Mouse (Mus musculus) forebrain, postnatal 0 days (tissue): ENCODE results near the gene Prdx1. TPM values are rescaled to one million over a fixed set of nuclear protein-coding genes. Genes with fewer than 3 reads are reported as not detected.
"Not testable (repeated sequence)": the region's sequence is repeated elsewhere in the genome, so short reads cannot be mapped to it uniquely, and the experiment has no call there.

Source experiments
- ATAC-seq: fragments of 200-750 bp; cut with Nextera tagmentation; 2 replicates; pipeline ENCODE4 v1.8.0; 2017; ENCODE audit warnings: mild to moderate bottlenecking, moderate library complexity
- DNase-seq: peaks from one replicate; pipeline ENCODE4 v3.0.0-alpha.2; 2015
- H3K27ac ChIP-seq: fragments of 300-500 bp; sonication (generic); 2 replicates; pipeline ENCODE4 v1.5.1; 2014; ENCODE audit warnings: low read depth, mild to moderate bottlenecking, antibody characterized with exemption, low read length, moderate library complexity, mixed read lengths
- H3K27me3 ChIP-seq: fragments of 300-500 bp; sonication (generic); 2 replicates; pipeline ENCODE4 v1.6.1; 2014; ENCODE audit warnings: mild to moderate bottlenecking, low read length, mixed read lengths; ENCODE audit not compliant: insufficient read depth
- H3K36me3 ChIP-seq: fragments of 300-500 bp; sonication (generic); 2 replicates; pipeline ENCODE4 v1.6.1; 2014; ENCODE audit warnings: mild to moderate bottlenecking, moderate library complexity; ENCODE audit not compliant: insufficient read depth
- H3K4me1 ChIP-seq: fragments of 300-500 bp; sonication (generic); 2 replicates; pipeline ENCODE4 v1.6.1; 2014; ENCODE audit warnings: antibody characterized with exemption; ENCODE audit not compliant: insufficient read depth
- H3K4me2 ChIP-seq: fragments of 300-500 bp; sonication (generic); 2 replicates; pipeline ENCODE4 v1.6.1; 2014; ENCODE audit warnings: low read depth, mild to moderate bottlenecking, moderate library complexity
- H3K4me3 ChIP-seq: fragments of 300-500 bp; sonication (generic); 2 replicates; pipeline ENCODE4 v1.5.1; 2014; ENCODE audit warnings: low read depth, low read length, mixed read lengths
- H3K9ac ChIP-seq: fragments of 300-500 bp; sonication (generic); 2 replicates; pipeline ENCODE4 v1.6.1; 2014; ENCODE audit warnings: mild to moderate bottlenecking
- H3K9me3 ChIP-seq: fragments of 300-500 bp; sonication (generic); 2 replicates; pipeline ENCODE4 v1.6.1; 2016; ENCODE audit warnings: low read length
- CTCF ChIP-seq: sonication (generic); IDR thresholded peaks from 2 replicates; pipeline ENCODE4 v1.5.1; 2016; ENCODE audit warnings: antibody characterized with exemption, control low read depth, low read depth
- WGBS: fragments of 180-500 bp; shearing (Covaris S2); extraction: QIAGEN DNeasy Blood & Tissue Kit; methylation state at CpG from one replicate; pipeline ENCODE4 v1.1.7; 2014; 5-methylcytosine and 5-hydroxymethylcytosine counted together
- polyA plus RNA-seq: library from polyadenylated mRNA; unstranded; fragments of >200 nt; fragmentation: Nextera tagmentation; extraction: Ambion mirVana; gene quantifications from 2 replicates; pipeline ENCODE4 v1.2.1, GENCODE M21; 2015
- total RNA-seq: library from RNA; depleted of rRNA; stranded (reverse); fragments of >200 nt; gene quantifications from 2 replicates; pipeline ENCODE4 v1.2.3, GENCODE M21; 2014

Prdx1 gene
- total and polyA plus RNA-seq, 2 experiments from 2014 or later = 204 to 593 TPM

DNA sequence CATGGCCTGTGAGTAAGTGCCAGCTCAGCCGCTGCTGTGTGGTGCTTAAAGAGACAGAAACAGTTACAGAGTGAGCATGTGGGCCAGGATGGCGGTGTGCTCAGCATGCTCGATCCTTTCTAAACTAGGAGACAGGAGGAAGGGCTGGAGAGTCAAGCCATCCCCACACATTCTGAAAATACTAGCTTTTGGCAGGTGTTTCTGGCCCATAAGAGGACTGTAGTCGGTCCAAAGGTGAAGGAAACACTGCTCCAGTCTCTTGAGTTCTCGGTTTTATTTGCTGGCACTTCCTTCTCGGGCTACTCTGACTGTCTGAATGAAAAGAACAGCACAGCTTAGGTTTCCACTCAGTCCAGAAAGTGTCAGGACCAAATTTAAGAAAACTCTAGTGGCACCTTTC, 24.5 kb upstream of the Prdx1 start:
- H3K27ac ChIP-seq = no peak overlapping the region
- TF ChIP-seq CTCF = no peak
- 75% methylated on average over 6 of the region's 6 CpGs for WGBS
- DNase-seq (no peak), ATAC-seq (no peak)
- H3K9me3 ChIP-seq = no peaks in the 10 kb centered on the region
- H3K36me3 ChIP-seq = no peaks in the 10 kb centered on the region
- H3K4me2 ChIP-seq = no peak overlapping the region
- H3K4me3 ChIP-seq = no peak overlapping the region
- no peak overlapping the region for H3K9ac ChIP-seq
- no peaks in the 10 kb centered on the region for H3K4me1 ChIP-seq
- H3K27me3 ChIP-seq = no peaks in the 10 kb centered on the region

DNA sequence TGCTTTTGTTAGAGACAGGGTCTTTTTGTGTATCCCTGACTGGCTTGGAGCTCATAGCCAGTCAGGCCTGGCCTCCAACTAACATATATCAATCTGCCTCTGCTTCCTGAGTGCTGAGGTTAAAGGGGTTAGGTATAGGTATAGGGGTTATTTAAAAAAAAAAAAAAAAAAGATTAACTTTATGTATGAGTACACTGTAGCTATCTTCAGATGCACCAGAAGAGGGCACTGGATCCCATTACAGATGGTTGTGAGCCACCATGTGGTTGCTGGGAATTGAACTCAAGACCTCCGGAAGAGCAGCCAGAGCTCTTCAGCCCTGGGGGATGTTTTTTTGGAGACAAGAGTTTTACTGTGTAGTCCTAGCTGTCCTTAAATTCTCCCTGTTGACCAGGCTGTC, 23.3 kb upstream of the Prdx1 start:
- Histone ChIP-seq H3K4me2 (no peak overlapping the region), H3K4me3 (no peak overlapping the region), H3K4me1 (no peaks in the 10 kb centered on the region), H3K27me3 (no peaks in the 10 kb centered on the region), H3K9me3 (no peaks in the 10 kb centered on the region), H3K36me3 (no peaks in the 10 kb centered on the region), H3K9ac (no peak overlapping the region), H3K27ac (no peak overlapping the region)
- 87% methylated on average over 1 of the region's 1 CpGs for WGBS
- DNase-seq = no peak
- TF ChIP-seq CTCF = no peak
- ATAC-seq = no peak

DNA sequence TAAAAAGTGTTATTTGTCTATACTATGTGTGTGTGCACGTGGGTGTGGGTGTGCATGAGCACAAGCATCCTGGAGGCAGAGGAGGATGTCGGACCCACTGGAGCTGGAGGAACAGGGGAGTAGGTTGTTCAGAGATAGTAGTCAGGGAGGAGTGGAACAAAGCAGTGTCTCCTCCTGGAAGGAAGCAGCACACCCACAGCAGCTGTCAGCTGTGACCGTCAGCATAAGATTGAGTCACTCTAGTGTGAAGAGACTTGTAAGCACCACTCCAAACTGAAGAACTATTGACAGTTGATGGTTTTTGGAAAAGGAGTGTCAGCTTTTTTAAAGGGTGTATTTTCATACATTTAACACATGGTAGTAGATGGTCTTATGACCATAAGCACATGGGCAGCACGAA, 18.7 kb upstream of the Prdx1 start:
- H3K27me3 ChIP-seq = no peaks in the 10 kb centered on the region
- H3K36me3 ChIP-seq = no peaks in the 10 kb centered on the region
- H3K4me3 ChIP-seq = no peak overlapping the region
- no peak overlapping the region for H3K9ac ChIP-seq
- DNase-seq (no peak), ATAC-seq (no peak)
- no peaks in the 10 kb centered on the region for H3K9me3 ChIP-seq
- no peak for TF ChIP-seq CTCF
- H3K4me2 ChIP-seq = no peak overlapping the region
- no peaks in the 10 kb centered on the region for H3K4me1 ChIP-seq
- 61% methylated on average over 4 of the region's 4 CpGs for WGBS
- H3K27ac ChIP-seq = no peak overlapping the region

GRCm38 (mm10) chr4:116668145-116668544, 17.2 kb upstream of the Prdx1 start:
- Histone ChIP-seq H3K9me3 (no peaks in the 10 kb centered on the region), H3K27me3 (no peaks in the 10 kb centered on the region), H3K9ac (no peak overlapping the region), H3K36me3 (no peaks in the 10 kb centered on the region), H3K4me1 (no peaks in the 10 kb centered on the region), H3K27ac (no peak overlapping the region), H3K4me3 (no peak overlapping the region), H3K4me2 (no peak overlapping the region)
- ATAC-seq = no peak
- TF ChIP-seq CTCF = no peak
- 67% methylated on average over 3 of the region's 3 CpGs for WGBS
- no peak for DNase-seq

GRCm38 (mm10) chr4:116669291-116669690, 16.1 kb upstream of the Prdx1 start:
- Histone ChIP-seq H3K27ac (no peak overlapping the region), H3K4me2 (no peak overlapping the region), H3K27me3 (no peaks in the 10 kb centered on the region), H3K9me3 (no peaks in the 10 kb centered on the region), H3K4me1 (no peaks in the 10 kb centered on the region), H3K36me3 (no peaks in the 10 kb centered on the region), H3K9ac (no peak overlapping the region), H3K4me3 (no peak overlapping the region)
- TF ChIP-seq CTCF = peak; percentile 39; the same call in 1 of the 2 replicates
- DNase-seq (no peak), ATAC-seq (no peak)
- 54% methylated on average over 2 of the region's 2 CpGs for WGBS

- H3K27me3 ChIP-seq = no peaks in the 10 kb centered on the region
- no peaks in the 10 kb centered on the region for H3K36me3 ChIP-seq
- H3K4me2 ChIP-seq = no peak overlapping the region
- H3K9ac ChIP-seq = no peak overlapping the region
- H3K4me1 ChIP-seq = no peaks in the 10 kb centered on the region
- ATAC-seq (no peak), DNase-seq (no peak)
- H3K27ac ChIP-seq = no peak overlapping the region
- H3K9me3 ChIP-seq = no peaks in the 10 kb centered on the region
- no peak for TF ChIP-seq CTCF
- no peak overlapping the region for H3K4me3 ChIP-seq
- 80% methylated on average over 2 of the region's 2 CpGs for WGBS
Measured at GRCm38 (mm10) chr4:116672785-116673184, 12.6 kb upstream of the Prdx1 start.

GRCm38 (mm10) chr4:116674761-116675160, 10.6 kb upstream of the Prdx1 start:
- H3K4me1 ChIP-seq, H3K36me3 ChIP-seq, H3K4me2 ChIP-seq, H3K4me3 ChIP-seq, H3K9ac ChIP-seq, H3K27ac ChIP-seq, ATAC-seq, DNase-seq, H3K9me3 ChIP-seq, H3K27me3 ChIP-seq: not testable (repeated sequence)
- WGBS = 92% methylated on average over 6 of the region's 6 CpGs

DNA sequence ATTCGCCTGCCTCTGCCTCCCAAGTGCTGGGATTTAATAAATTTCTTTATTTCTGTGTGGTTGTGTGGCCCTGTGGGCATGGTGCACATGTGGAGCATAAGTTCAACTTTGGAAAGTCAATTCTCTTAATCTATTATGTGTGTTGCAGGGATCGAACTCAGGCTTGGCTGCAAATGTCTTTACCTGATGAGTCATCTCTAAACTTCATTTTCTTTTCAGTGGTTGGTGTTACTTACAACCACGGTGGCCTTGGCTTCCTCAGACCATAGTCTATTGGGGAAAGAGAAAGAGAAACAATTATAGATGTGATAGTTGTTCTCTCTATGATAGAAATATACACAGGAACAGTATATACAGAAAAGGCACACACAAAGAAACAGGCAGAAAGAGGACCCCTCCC, 9.3 kb upstream of the Prdx1 start:
- H3K27ac ChIP-seq = no peak overlapping the region
- H3K27me3 ChIP-seq = no peaks in the 10 kb centered on the region
- H3K36me3 ChIP-seq = no peaks in the 10 kb centered on the region
- H3K4me1 ChIP-seq = no peaks in the 10 kb centered on the region
- H3K4me3 ChIP-seq = no peak overlapping the region
- 90% methylated on average over 3 of the region's 3 CpGs for WGBS
- no peak overlapping the region for H3K4me2 ChIP-seq
- ATAC-seq (no peak), DNase-seq (no peak)
- TF ChIP-seq CTCF = no peak
- no peak overlapping the region for H3K9ac ChIP-seq
- H3K9me3 ChIP-seq = no peaks in the 10 kb centered on the region
